Mouse (Mus musculus) lung, postnatal 0 days (tissue): ENCODE results near the gene Eva1c.

Source experiments
- CTCF ChIP-seq: IDR thresholded peaks from 2 replicates; pipeline ENCODE4 v1.5.1; 2016; ENCODE audit warnings: antibody characterized with exemption, mild to moderate bottlenecking
- EP300 ChIP-seq: IDR thresholded peaks from 2 replicates; pipeline ENCODE4 v1.6.1; 2016; ENCODE audit warnings: antibody characterized with exemption, mild to moderate bottlenecking, control low read depth

GRCm38 (mm10) chr16:90829894-90830685 is 3.6 kb downstream of the Eva1c start:
- TF ChIP-seq CTCF: peak; percentile 67
- TF ChIP-seq EP300: peak; percentile 67; the same call in 1 of the 2 replicates
